Mouse (Mus musculus) spleen, postnatal 10 days (tissue): ENCODE data around the gene Tcaf2.

Experiments used
- DNase-seq, 2 experiments: peaks; one replicate each; pipeline ENCODE4 v3.0.0; 2021 to 2022; ENCODE audit warnings: low spot score in 2 of 2

Tcaf2 gene

GRCm38 (mm10) chr6:42644912-42645549 is at the start of gene Tcaf2:
TSS of gene Tcaf2 (minus strand) at chr6:42645254.
- DNase-seq, result peak; percentile 14 to 52

- peak in 1 of 2 experiments; percentile 18 for DNase-seq
Measured at GRCm38 (mm10) chr6:42692517-42693190, 47.6 kb upstream of the Tcaf2 start.

GRCm38 (mm10) chr6:42692154-42692516 is 47.1 kb upstream of the Tcaf2 start:
- DNase-seq, result peak in 1 of 2 experiments; percentile 29

GRCm38 (mm10) chr6:42689761-42690160 is 44.7 kb upstream of the Tcaf2 start:
- DNase-seq, result no peak

GRCm38 (mm10) chr6:42687907-42688306 is 42.9 kb upstream of the Tcaf2 start:
- DNase-seq, result no peak

GRCm38 (mm10) chr6:42680077-42680476 is 35.0 kb upstream of the Tcaf2 start:
- DNase-seq, result no peak

- DNase-seq, result no peak
Measured at GRCm38 (mm10) chr6:42676011-42676410, 31.0 kb upstream of the Tcaf2 start.

GRCm38 (mm10) chr6:42671767-42672166 is 26.7 kb upstream of the Tcaf2 start:
- no peak for DNase-seq

GRCm38 (mm10) chr6:42667722-42668121 is 22.7 kb upstream of the Tcaf2 start:
- DNase-seq, result no peak

- no peak for DNase-seq
Measured at GRCm38 (mm10) chr6:42661739-42662138, 16.7 kb upstream of the Tcaf2 start.

- no peak for DNase-seq
Measured at GRCm38 (mm10) chr6:42634393-42634792, 10.7 kb downstream of the Tcaf2 start.

- DNase-seq, result no peak
Measured at GRCm38 (mm10) chr6:42631395-42631794, 13.7 kb downstream of the Tcaf2 start.

GRCm38 (mm10) chr6:42616904-42617303 is 28.1 kb downstream of the Tcaf2 start:
- no peak for DNase-seq

- no peak for DNase-seq
Measured at GRCm38 (mm10) chr6:42612218-42612617, 32.8 kb downstream of the Tcaf2 start.

- no peak for DNase-seq
Measured at GRCm38 (mm10) chr6:42610954-42611522, 34.0 kb downstream of the Tcaf2 start.

- no peak for DNase-seq
Measured at GRCm38 (mm10) chr6:42597592-42597991, 47.5 kb downstream of the Tcaf2 start, which contains the start of gene Tcaf3. TSS of gene Tcaf3 (minus strand) at chr6:42597692.

- DNase-seq, result no peak
Measured at GRCm38 (mm10) chr6:42593138-42593882, 51.7 kb downstream of the Tcaf2 start.

GRCm38 (mm10) chr6:42586569-42586968 is 58.5 kb downstream of the Tcaf2 start:
- no peak for DNase-seq

- DNase-seq, result peak; percentile 5 to 69
Measured at GRCm38 (mm10) chr6:42583488-42583872, 61.6 kb downstream of the Tcaf2 start.

GRCm38 (mm10) chr6:42582741-42583487 is 62.1 kb downstream of the Tcaf2 start:
- no peak for DNase-seq

- no peak for DNase-seq
Measured at GRCm38 (mm10) chr6:42578678-42579077, 66.4 kb downstream of the Tcaf2 start.

- no peak for DNase-seq
Measured at GRCm38 (mm10) chr6:42577433-42577832, 67.6 kb downstream of the Tcaf2 start.
